Mouse (Mus musculus) heart, embryonic 11.5 days (tissue): Measurements from ENCODE around the gene Ptma. TPM values are rescaled to one million over a fixed set of nuclear protein-coding genes. Genes with fewer than 3 reads are reported as not detected.
"Not testable (repeated sequence)": the region's sequence is repeated elsewhere in the genome, so short reads cannot be mapped to it uniquely, and the experiment has no call there.

Source experiments
- ATAC-seq: fragments of 200-750 bp; cut with Nextera tagmentation; replicated peaks from 2 replicates; pipeline ENCODE4 v1.8.0; 2017; ENCODE audit warnings: moderate library complexity; ENCODE audit not compliant: insufficient number of reproducible peaks, low FRiP score, low TSS enrichment
- H3K27ac ChIP-seq: fragments of 300-500 bp; sonication (generic); 2 replicates; pipeline ENCODE4 v1.5.1; 2014; ENCODE audit warnings: mild to moderate bottlenecking, low read depth, low read length
- H3K27me3 ChIP-seq: fragments of 300-500 bp; sonication (generic); 2 replicates; pipeline ENCODE4 v1.6.1; 2014; ENCODE audit warnings: mild to moderate bottlenecking, low read length, mixed read lengths; ENCODE audit not compliant: control insufficient read depth, insufficient read depth
- H3K36me3 ChIP-seq: fragments of 300-500 bp; sonication (generic); 2 replicates; pipeline ENCODE4 v1.6.1; 2014; ENCODE audit warnings: mild to moderate bottlenecking, low read length, moderate library complexity, mixed read lengths; ENCODE audit not compliant: control insufficient read depth, insufficient read depth
- H3K4me1 ChIP-seq: fragments of 300-500 bp; sonication (generic); 2 replicates; pipeline ENCODE4 v1.6.1; 2014; ENCODE audit warnings: low read length; ENCODE audit not compliant: control insufficient read depth, insufficient read depth
- H3K4me2 ChIP-seq: fragments of 300-500 bp; sonication (generic); 2 replicates; pipeline ENCODE4 v1.6.1; 2014; ENCODE audit warnings: mild to moderate bottlenecking, moderate library complexity
- H3K4me3 ChIP-seq: fragments of 300-500 bp; sonication (generic); 2 replicates; pipeline ENCODE4 v1.5.1; 2014; ENCODE audit warnings: low read depth, low read length
- H3K9ac ChIP-seq: fragments of 300-500 bp; sonication (generic); 2 replicates; pipeline ENCODE4 v1.6.1; 2014; ENCODE audit warnings: mild to moderate bottlenecking, low read depth, low read length, moderate library complexity
- H3K9me3 ChIP-seq: fragments of 300-500 bp; sonication (generic); replicated peaks from 2 replicates; pipeline ENCODE4 v1.6.1; 2016; ENCODE audit warnings: low read length; ENCODE audit not compliant: control insufficient read depth
- WGBS: fragments of 180-500 bp; shearing (Covaris S2); extraction: QIAGEN DNeasy Blood & Tissue Kit; methylation state at CpG from one replicate; pipeline ENCODE4 v1.1.7; 2014; ENCODE audit not compliant: insufficient replicate concordance; 5-methylcytosine and 5-hydroxymethylcytosine counted together
- polyA plus RNA-seq: library from polyadenylated mRNA; unstranded; fragments of >200 nt; fragmentation: Nextera tagmentation; extraction: Ambion mirVana; gene quantifications from 2 replicates; pipeline ENCODE4 v1.2.1, GENCODE M21; 2014

The Ptma gene
- polyA plus RNA-seq, 1 experiment from 2014 or later = 1,343 TPM

DNA sequence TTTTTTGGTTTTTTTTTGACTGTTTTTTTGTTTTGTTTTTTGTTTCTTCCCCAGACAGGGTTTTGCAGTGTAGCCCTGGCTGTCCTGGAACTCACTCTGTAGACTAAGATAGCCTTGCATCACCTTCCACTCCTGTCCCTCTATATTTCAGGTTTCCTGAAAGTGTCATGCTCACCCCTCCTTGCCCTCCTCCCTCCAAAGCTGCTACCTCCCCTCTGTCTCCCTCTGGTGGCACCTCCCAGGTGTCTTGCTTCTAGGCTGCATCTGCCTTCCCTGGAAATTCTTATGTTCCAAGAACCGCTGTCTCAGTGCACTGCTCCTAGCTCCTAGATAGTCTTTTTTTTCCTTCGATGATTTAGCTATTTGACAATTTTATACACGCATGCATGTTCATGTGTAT is 11.9 kb downstream of the Ptma start:
- H3K4me1 ChIP-seq = no peaks in the 10 kb centered on the region

DNA sequence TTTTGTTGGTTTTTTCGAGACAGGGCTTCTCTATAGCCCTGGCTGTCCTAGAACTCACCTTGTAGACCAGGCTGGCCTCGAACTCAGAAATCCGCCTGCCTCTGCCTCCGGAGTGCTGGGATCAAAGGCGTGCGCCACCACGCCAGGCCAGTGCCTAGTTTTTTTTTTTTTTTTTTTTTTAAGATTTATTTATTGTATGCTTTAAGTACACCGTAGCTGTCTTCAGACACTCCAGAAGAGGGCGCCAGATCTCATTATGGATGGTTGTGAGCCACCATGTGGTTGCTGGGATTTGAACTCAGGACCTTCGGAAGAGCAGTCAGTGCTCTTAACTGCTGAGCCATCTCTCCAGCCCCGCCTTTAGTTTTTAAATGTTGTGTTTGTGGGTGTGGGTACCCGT is 13.1 kb downstream of the Ptma start:
- H3K27ac ChIP-seq, H3K4me1 ChIP-seq, H3K4me3 ChIP-seq, H3K9ac ChIP-seq, H3K27me3 ChIP-seq, H3K36me3 ChIP-seq, H3K9me3 ChIP-seq, H3K4me2 ChIP-seq, ATAC-seq: not testable (repeated sequence)
- WGBS = 89% methylated on average over 12 of the region's 12 CpGs

More for the DNA sequence above, 11.9 kb downstream of the Ptma start:
- Histone ChIP-seq H3K9me3 (no peaks in the 10 kb centered on the region), H3K9ac (no peak overlapping the region), H3K27ac (no peak overlapping the region), H3K4me2 (no peak overlapping the region), H3K4me3 (no peak overlapping the region), H3K27me3 (no peaks in the 10 kb centered on the region), H3K36me3 (0 out of 2 replicates have a peak, but pooled peaks cover 3% of the 10 kb centered on the region)
- WGBS = 59% methylated on average over 3 of the region's 3 CpGs
- ATAC-seq = no peak

DNA sequence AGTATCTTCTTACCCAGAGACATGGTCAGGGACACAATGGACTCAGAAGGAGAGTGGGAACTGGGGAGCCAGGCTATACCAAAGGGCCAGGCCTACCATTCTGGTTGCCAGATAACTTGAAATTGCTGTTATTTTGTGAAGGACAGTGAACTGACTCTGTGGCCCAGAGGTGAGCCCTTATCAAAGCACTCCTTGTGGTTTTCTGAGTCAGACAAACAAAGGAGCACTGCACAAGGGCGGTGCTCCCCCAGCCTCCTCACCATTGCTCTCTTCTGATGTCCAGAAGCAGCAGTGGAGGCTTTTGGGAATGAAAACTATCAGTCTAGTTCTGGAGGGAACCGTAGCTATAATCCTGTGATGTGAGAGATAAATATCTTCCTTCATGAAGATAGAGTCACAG is 16.1 kb downstream of the Ptma start:
- Histone ChIP-seq H3K36me3 (peaks cover 6% of the 10 kb centered on the region), H3K4me2 (no peak overlapping the region), H3K27me3 (no peaks in the 10 kb centered on the region), H3K9ac (no peak overlapping the region), H3K9me3 (no peaks in the 10 kb centered on the region), H3K4me1 (no peaks in the 10 kb centered on the region), H3K4me3 (no peak overlapping the region), H3K27ac (no peak overlapping the region)
- 84% methylated on average over 2 of the region's 2 CpGs for WGBS
- no peak for ATAC-seq

DNA sequence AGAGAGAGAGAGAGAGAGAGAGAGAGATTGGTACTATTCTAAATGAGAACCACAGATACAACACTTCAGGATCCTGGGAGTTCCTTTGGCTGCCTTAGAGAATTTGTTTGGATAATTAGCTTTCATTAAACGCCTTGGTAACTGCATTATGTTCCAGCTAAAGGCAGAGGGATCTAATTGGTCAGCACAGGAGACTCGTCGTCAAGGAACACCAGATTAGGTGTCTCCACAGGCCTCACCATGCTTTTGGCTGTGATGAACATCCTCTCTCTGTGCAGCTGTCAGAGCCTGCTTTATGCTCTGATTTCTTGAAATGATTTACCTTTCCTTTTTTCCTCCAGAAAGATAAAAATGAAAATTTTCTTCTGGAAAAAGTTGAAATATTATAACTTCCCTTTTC is 20.3 kb downstream of the Ptma start:
- H3K27ac ChIP-seq = no peak overlapping the region
- no peak for ATAC-seq
- no peaks in the 10 kb centered on the region for H3K27me3 ChIP-seq
- peaks cover 10% of the 10 kb centered on the region for H3K4me1 ChIP-seq
- no peak overlapping the region for H3K4me3 ChIP-seq
- H3K36me3 ChIP-seq = peaks cover 6% of the 10 kb centered on the region
- 77% methylated on average over 3 of the region's 3 CpGs for WGBS
- H3K9me3 ChIP-seq = no peaks in the 10 kb centered on the region
- H3K9ac ChIP-seq = no peak overlapping the region
- no peak overlapping the region for H3K4me2 ChIP-seq

DNA sequence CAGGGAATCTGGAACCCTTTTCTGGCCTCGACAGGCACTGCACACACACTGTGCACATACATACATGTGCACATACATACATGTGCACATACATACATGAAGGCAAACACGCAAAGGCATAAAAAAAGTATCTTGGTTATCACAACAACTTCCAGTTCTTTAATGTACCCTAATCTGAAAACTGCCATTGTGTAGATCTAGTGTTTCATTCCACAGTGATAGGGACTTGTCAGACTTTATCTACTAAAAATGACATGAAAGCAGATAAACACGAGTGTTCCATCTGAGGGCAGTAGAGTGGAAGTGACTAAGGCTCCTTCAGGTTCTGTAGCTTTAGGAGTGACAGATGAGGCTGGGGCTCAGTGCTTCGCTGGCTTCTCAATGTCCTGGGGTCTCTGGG is 24.8 kb downstream of the Ptma start:
- no peaks in the 10 kb centered on the region for H3K36me3 ChIP-seq
- WGBS = 63% methylated on average over 4 of the region's 4 CpGs
- ATAC-seq = no peak

DNA sequence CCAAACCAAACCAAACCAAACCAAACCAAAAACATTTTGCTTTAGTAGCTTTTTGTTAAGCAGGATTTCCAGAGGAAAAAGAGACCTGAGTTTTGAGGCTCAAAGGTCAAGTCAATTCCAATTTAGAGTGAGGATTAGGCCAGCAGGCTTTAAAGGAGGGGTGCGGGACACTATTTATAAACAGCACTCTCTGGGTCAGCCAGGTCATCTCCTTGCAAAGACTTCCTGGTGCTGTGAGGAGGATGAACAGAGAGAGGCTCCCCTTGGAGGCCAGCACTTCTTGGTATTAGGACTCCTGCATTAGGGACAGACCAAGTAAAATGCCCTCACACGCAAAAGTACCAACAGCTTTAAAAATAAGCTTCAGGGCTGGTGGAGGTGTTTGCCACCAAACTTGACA is 25.4 kb downstream of the Ptma start:
- WGBS = 35% methylated on average over 2 of the region's 2 CpGs
- Histone ChIP-seq H3K4me3 (no peak overlapping the region), H3K4me1 (peaks cover 12% of the 10 kb centered on the region), H3K9ac (no peak overlapping the region), H3K27me3 (no peaks in the 10 kb centered on the region), H3K9me3 (no peaks in the 10 kb centered on the region), H3K4me2 (no peak overlapping the region), H3K36me3 (no peaks in the 10 kb centered on the region), H3K27ac (no peak overlapping the region)
- ATAC-seq = no peak

More for the DNA sequence above, 24.8 kb downstream of the Ptma start:
- Histone ChIP-seq H3K27ac (no peak overlapping the region), H3K4me2 (no peak overlapping the region), H3K4me3 (no peak overlapping the region), H3K9me3 (no peaks in the 10 kb centered on the region), H3K4me1 (peaks cover 12% of the 10 kb centered on the region), H3K9ac (no peak overlapping the region), H3K27me3 (no peaks in the 10 kb centered on the region)

DNA sequence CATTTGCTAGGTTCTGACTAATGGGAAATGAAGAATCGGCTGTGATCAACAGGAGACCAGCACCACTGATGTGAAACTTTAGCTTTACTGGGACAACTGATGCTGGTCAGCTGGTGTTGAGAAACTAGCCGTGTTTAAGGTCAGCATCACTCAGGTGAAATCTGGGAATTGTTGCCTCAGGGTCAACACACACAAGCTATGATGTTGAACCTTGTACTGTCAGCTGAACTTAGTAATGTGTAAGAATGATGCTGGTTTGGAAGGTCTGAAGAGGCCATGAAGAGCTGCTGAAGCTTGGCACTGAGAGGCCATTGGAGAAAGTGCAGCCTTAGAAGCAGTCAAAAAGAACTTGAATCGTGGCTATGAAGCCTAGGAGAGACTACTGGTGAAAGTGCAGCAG is 29.1 kb downstream of the Ptma start:
- ATAC-seq = no peak
- Histone ChIP-seq H3K4me1 (peaks cover 10% of the 10 kb centered on the region; the same call in 1 of the 2 replicates), H3K9ac (no peak overlapping the region), H3K9me3 (no peaks in the 10 kb centered on the region), H3K4me3 (no peak overlapping the region), H3K4me2 (no peak overlapping the region), H3K27me3 (no peaks in the 10 kb centered on the region), H3K27ac (no peak overlapping the region), H3K36me3 (no peaks in the 10 kb centered on the region)
- 78% methylated on average over 3 of the region's 3 CpGs for WGBS

DNA sequence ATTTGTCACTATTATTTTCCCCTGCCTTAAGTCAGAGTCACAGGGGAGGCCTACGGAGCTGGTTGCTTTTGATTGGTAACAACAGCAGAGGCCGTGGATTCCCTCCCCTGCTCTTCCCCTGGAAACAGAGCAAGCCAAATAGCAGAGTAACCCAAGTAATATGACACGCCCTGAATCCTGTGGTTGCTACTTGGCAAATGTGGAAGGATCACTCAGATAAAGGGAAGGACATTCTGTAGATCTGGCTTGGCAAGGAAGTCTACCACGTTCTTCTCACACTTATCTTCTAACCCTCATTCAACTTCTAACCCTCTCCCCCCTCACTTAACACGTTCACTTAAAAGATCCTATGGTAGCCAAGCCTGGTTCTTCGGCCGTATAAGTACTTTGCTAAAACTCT is 31.3 kb downstream of the Ptma start:
- Histone ChIP-seq H3K9me3 (no peaks in the 10 kb centered on the region), H3K27ac (no peak overlapping the region), H3K27me3 (no peaks in the 10 kb centered on the region), H3K4me1 (0 out of 2 replicates have a peak, but pooled peaks cover 3% of the 10 kb centered on the region), H3K4me3 (no peak overlapping the region), H3K4me2 (no peak overlapping the region), H3K36me3 (no peaks in the 10 kb centered on the region), H3K9ac (no peak overlapping the region)
- no peak for ATAC-seq
- WGBS = 53% methylated on average over 7 of the region's 7 CpGs

DNA sequence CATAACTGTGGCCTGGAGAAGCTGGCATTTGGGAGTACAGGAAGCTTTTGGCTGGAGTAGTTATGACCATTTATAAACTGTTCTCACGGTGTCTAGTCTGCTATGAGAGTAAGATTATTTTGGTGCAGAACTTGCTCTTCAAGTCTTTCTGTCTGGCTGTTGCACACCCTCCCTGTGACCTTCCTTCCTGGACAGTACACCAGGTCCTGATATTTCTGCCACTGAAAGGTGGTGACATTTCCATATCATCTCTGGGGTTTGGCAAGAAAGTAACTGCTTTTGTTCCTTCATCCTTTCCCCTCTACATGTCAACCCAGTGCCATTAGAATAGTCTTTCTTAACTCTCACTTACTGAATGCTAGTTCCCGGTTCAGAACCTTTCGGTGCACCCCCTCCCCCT is 32.7 kb downstream of the Ptma start:
- H3K27me3 ChIP-seq = no peaks in the 10 kb centered on the region
- H3K36me3 ChIP-seq = no peaks in the 10 kb centered on the region
- H3K4me1 ChIP-seq = 0 out of 2 replicates have a peak, but pooled peaks cover 3% of the 10 kb centered on the region
- WGBS = 76% methylated on average over 3 of the region's 3 CpGs
- H3K9me3 ChIP-seq = no peaks in the 10 kb centered on the region
- no peak overlapping the region for H3K27ac ChIP-seq
- H3K4me3 ChIP-seq = no peak overlapping the region
- no peak overlapping the region for H3K4me2 ChIP-seq
- no peak overlapping the region for H3K9ac ChIP-seq
- ATAC-seq = no peak
